Mouse (Mus musculus): ENCODE data around the gene Mea1. TPM values are rescaled to one million over a fixed set of nuclear protein-coding genes. Genes with fewer than 3 reads are reported as not detected.

Mea1 gene
- polyA plus RNA-seq, 1 experiment from 2014 or later: 77.4 TPM

- 20% methylated on average over 15 of the region's 15 CpGs for WGBS (ENCODE audit: insufficient replicate concordance)
- peaks cover 45% of the 10 kb centered on the region for H3K36me3 ChIP-seq
- peak overlapping the region; percentile 87 for H3K9ac ChIP-seq
- H3K4me1 ChIP-seq: peaks cover 49% of the 10 kb centered on the region
- H3K27me3 ChIP-seq (replicated peaks): no peaks in the 10 kb centered on the region
- no peaks in the 10 kb centered on the region for H3K9me3 ChIP-seq (replicated peaks)
- peak overlapping the region; percentile 88 for H3K27ac ChIP-seq
- no peak for ATAC-seq
- H3K4me3 ChIP-seq: peak overlapping the region; percentile 77
- peak overlapping the region; percentile 98 for H3K4me2 ChIP-seq
These were observed 28.8 kb upstream of the Mea1 start for GRCm38 (mm10) chr17:46649811-46650210.

GRCm38 (mm10) chr17:46650232-46651031 lies 28.2 kb upstream of the Mea1 start, which contains the start of gene Cul7:
Cul7 (plus strand) TSS chr17:46650337.
- peak; percentile 88 for ATAC-seq
- Histone ChIP-seq H3K27me3 (replicated peaks) (no peaks in the 10 kb centered on the region), H3K36me3 (peaks cover 50% of the 10 kb centered on the region), H3K4me2 (peak within 1 kb of the TSS; percentile 98), H3K27ac (peak within 1 kb of the TSS; percentile 88), H3K9ac (peak within 1 kb of the TSS; percentile 87), H3K9me3 (replicated peaks) (no peaks in the 10 kb centered on the region), H3K4me1 (peaks cover 44% of the 10 kb centered on the region), H3K4me3 (peak within 1 kb of the TSS; percentile 77)
- WGBS (ENCODE audit: insufficient replicate concordance): under 1% methylated on average over 58 of the region's 58 CpGs

- peak overlapping the region; percentile 98 for H3K4me2 ChIP-seq
- H3K27me3 ChIP-seq (replicated peaks): no peaks in the 10 kb centered on the region
- peaks cover 58% of the 10 kb centered on the region for H3K36me3 ChIP-seq
- peak overlapping the region; percentile 77 for H3K4me3 ChIP-seq
- no peak for ATAC-seq
- peak overlapping the region; percentile 87 for H3K9ac ChIP-seq
- 70% methylated on average over 17 of the region's 17 CpGs for WGBS (ENCODE audit: insufficient replicate concordance)
- no peaks in the 10 kb centered on the region for H3K9me3 ChIP-seq (replicated peaks)
- peak overlapping the region; percentile 88 for H3K27ac ChIP-seq
- H3K4me1 ChIP-seq: peaks cover 48% of the 10 kb centered on the region
These were observed 27.3 kb upstream of the Mea1 start for GRCm38 (mm10) chr17:46651292-46651691.

GRCm38 (mm10) chr17:46651755-46652547 lies 26.6 kb upstream of the Mea1 start:
- WGBS (ENCODE audit: insufficient replicate concordance): 77% methylated on average over 20 of the region's 20 CpGs
- Histone ChIP-seq H3K4me1 (peaks cover 42% of the 10 kb centered on the region), H3K4me3 (peak overlapping the region; percentile 77)

GRCm38 (mm10) chr17:46656054-46656453 lies 22.5 kb upstream of the Mea1 start:
- WGBS (ENCODE audit: insufficient replicate concordance): 77% methylated on average over 6 of the region's 6 CpGs
- Histone ChIP-seq H3K9me3 (replicated peaks) (no peaks in the 10 kb centered on the region), H3K4me3 (no peak overlapping the region), H3K4me2 (no peak overlapping the region), H3K4me1 (peaks cover 20% of the 10 kb centered on the region), H3K36me3 (peaks cover 91% of the 10 kb centered on the region), H3K9ac (no peak overlapping the region), H3K27ac (no peak overlapping the region), H3K27me3 (replicated peaks) (no peaks in the 10 kb centered on the region)
- ATAC-seq: no peak

More at GRCm38 (mm10) chr17:46651755-46652547, 26.6 kb upstream of the Mea1 start:
- Histone ChIP-seq H3K36me3 (peaks cover 65% of the 10 kb centered on the region), H3K27ac (0 out of 2 replicates have a peak overlapping the region, but pooled peaks have one; percentile 22), H3K9ac (peak overlapping the region; percentile 87), H3K4me2 (peak overlapping the region; percentile 98), H3K27me3 (replicated peaks) (no peaks in the 10 kb centered on the region), H3K9me3 (replicated peaks) (no peaks in the 10 kb centered on the region)
- ATAC-seq: no peak

- H3K27me3 ChIP-seq (replicated peaks): no peaks in the 10 kb centered on the region
- H3K36me3 ChIP-seq: peaks cover 97% of the 10 kb centered on the region
- H3K4me1 ChIP-seq: no peaks in the 10 kb centered on the region
- H3K9ac ChIP-seq: no peak overlapping the region
- no peak overlapping the region for H3K27ac ChIP-seq
- no peaks in the 10 kb centered on the region for H3K9me3 ChIP-seq (replicated peaks)
- no peak overlapping the region for H3K4me2 ChIP-seq
- no peak for ATAC-seq
- no peak overlapping the region for H3K4me3 ChIP-seq
- 95% methylated on average over 9 of the region's 9 CpGs for WGBS (ENCODE audit: insufficient replicate concordance)
These were observed 17.2 kb upstream of the Mea1 start for GRCm38 (mm10) chr17:46661351-46661750.

- Histone ChIP-seq H3K9me3 (replicated peaks) (no peaks in the 10 kb centered on the region), H3K36me3 (peaks cover 96% of the 10 kb centered on the region), H3K27ac (no peak overlapping the region), H3K4me2 (no peak overlapping the region), H3K27me3 (replicated peaks) (no peaks in the 10 kb centered on the region), H3K4me1 (no peaks in the 10 kb centered on the region), H3K4me3 (no peak overlapping the region), H3K9ac (no peak overlapping the region)
- WGBS (ENCODE audit: insufficient replicate concordance): 89% methylated on average over 12 of the region's 12 CpGs
- ATAC-seq: no peak
These were observed 16.6 kb upstream of the Mea1 start for GRCm38 (mm10) chr17:46661981-46662380.

GRCm38 (mm10) chr17:46662730-46663129 lies 15.9 kb upstream of the Mea1 start:
- WGBS (ENCODE audit: insufficient replicate concordance): 83% methylated on average over 5 of the region's 5 CpGs
- Histone ChIP-seq H3K36me3 (peaks cover 93% of the 10 kb centered on the region), H3K9ac (no peak overlapping the region), H3K9me3 (replicated peaks) (no peaks in the 10 kb centered on the region), H3K4me1 (no peaks in the 10 kb centered on the region), H3K27ac (no peak overlapping the region), H3K4me3 (no peak overlapping the region), H3K27me3 (replicated peaks) (no peaks in the 10 kb centered on the region), H3K4me2 (no peak overlapping the region)
- no peak for ATAC-seq

GRCm38 (mm10) chr17:46667712-46668111 lies 10.9 kb upstream of the Mea1 start:
- no peaks in the 10 kb centered on the region for H3K9me3 ChIP-seq (replicated peaks)
- H3K27ac ChIP-seq: no peak overlapping the region
- ATAC-seq: no peak
- H3K4me2 ChIP-seq: no peak overlapping the region
- 87% methylated on average over 16 of the region's 16 CpGs for WGBS (ENCODE audit: insufficient replicate concordance)
- no peaks in the 10 kb centered on the region for H3K27me3 ChIP-seq (replicated peaks)
- peaks cover 81% of the 10 kb centered on the region for H3K36me3 ChIP-seq
- H3K4me3 ChIP-seq: no peak overlapping the region
- no peak overlapping the region for H3K9ac ChIP-seq
- peaks cover 4% of the 10 kb centered on the region for H3K4me1 ChIP-seq

GRCm38 (mm10) chr17:46669911-46670310 lies 8.7 kb upstream of the Mea1 start:
- Histone ChIP-seq H3K27me3 (replicated peaks) (no peaks in the 10 kb centered on the region), H3K4me2 (no peak overlapping the region), H3K9ac (no peak overlapping the region), H3K36me3 (peaks cover 67% of the 10 kb centered on the region), H3K27ac (no peak overlapping the region), H3K4me1 (peaks cover 20% of the 10 kb centered on the region), H3K9me3 (replicated peaks) (no peaks in the 10 kb centered on the region), H3K4me3 (no peak overlapping the region)
- 88% methylated on average over 10 of the region's 10 CpGs for WGBS (ENCODE audit: insufficient replicate concordance)
- ATAC-seq: no peak

GRCm38 (mm10) chr17:46673850-46674529 lies 4.6 kb upstream of the Mea1 start, which contains the start of gene Rrp36:
Rrp36 (minus strand) TSS chr17:46674352.
- Histone ChIP-seq H3K4me3 (peak within 1 kb of the TSS; percentile 76), H3K36me3 (peaks cover 75% of the 10 kb centered on the region), H3K27ac (peak within 1 kb of the TSS; percentile 83), H3K27me3 (replicated peaks) (no peaks in the 10 kb centered on the region), H3K9ac (peak within 1 kb of the TSS; percentile 75), H3K9me3 (replicated peaks) (no peaks in the 10 kb centered on the region), H3K4me1 (peaks cover 37% of the 10 kb centered on the region), H3K4me2 (peak within 1 kb of the TSS; percentile 83)
- ATAC-seq: peak; percentile 93
- WGBS (ENCODE audit: insufficient replicate concordance): under 1% methylated on average over 43 of the region's 43 CpGs

Measured in liver, embryonic 12.5 days (tissue).